Mouse (Mus musculus) CH12.LX (cell line): ENCODE measurements around the gene Cadm1. TPM values are rescaled to one million over a fixed set of nuclear protein-coding genes. Genes with fewer than 3 reads are reported as not detected.

Source experiments
- DNase-seq: peaks from one replicate; pipeline ENCODE4 v3.0.0-alpha.2; 2013; ENCODE audit errors: extremely low read depth
- H3K27ac ChIP-seq: 2 replicates; pipeline ENCODE4 v1.5.1; 2012; ENCODE audit warnings: low read depth, mild to moderate bottlenecking, control low read depth, moderate library complexity; ENCODE audit not compliant: insufficient read depth
- H3K27me3 ChIP-seq: replicated peaks from 2 replicates; pipeline ENCODE3; 2012; ENCODE audit warnings: inconsistent platforms
- H3K36me3 ChIP-seq, 2 experiments: replicated peaks in 1 of 2; 2 replicates each; pipeline versions ENCODE3 to v1.6.1; 2012; ENCODE audit warnings: inconsistent platforms in 1 of 2, low read length in 1 of 2, mild to moderate bottlenecking in 1 of 2, mixed read lengths in 1 of 2, moderate library complexity in 1 of 2; ENCODE audit not compliant: control insufficient read depth in 1 of 2, insufficient read depth in 1 of 2
- H3K4me1 ChIP-seq, 2 experiments: 2 replicates each; pipeline ENCODE4 v1.6.1; 2012; ENCODE audit warnings: inconsistent platforms in 1 of 2, moderate library complexity in 1 of 2; ENCODE audit not compliant: insufficient read depth in 2 of 2, control insufficient read depth in 1 of 2
- H3K4me2 ChIP-seq: 2 replicates; pipeline ENCODE4 v1.6.1; 2012; ENCODE audit warnings: low read depth, mild to moderate bottlenecking, control low read depth; ENCODE audit not compliant: poor library complexity, insufficient read depth, severe bottlenecking
- H3K4me3 ChIP-seq, 3 experiments: fragments of 150-350 bp in 1 of 3; sonication (generic) in 1 of 3; replicated peaks in 1 of 3; 2 replicates each; pipeline versions ENCODE3 to v1.5.1; 2011 to 2012; ENCODE audit warnings: low read depth in 2 of 3, low read length in 2 of 3, mild to moderate bottlenecking in 2 of 3, moderate library complexity in 2 of 3, control low read depth in 1 of 3, improper control_type of control experiment in 1 of 3, inconsistent platforms in 1 of 3, mixed read lengths in 1 of 3; ENCODE audit not compliant: poor library complexity in 1 of 3
- H3K79me2 ChIP-seq: replicated peaks from 2 replicates; pipeline ENCODE4 v1.6.1; 2012; ENCODE audit warnings: mild to moderate bottlenecking, moderate library complexity; ENCODE audit not compliant: control insufficient read depth, poor library complexity, insufficient read depth, severe bottlenecking; ENCODE audit errors: extremely low read depth
- H3K9ac ChIP-seq: 2 replicates; pipeline ENCODE4 v1.6.1; 2012; ENCODE audit warnings: low read depth, mild to moderate bottlenecking, control low read depth, moderate library complexity; ENCODE audit not compliant: insufficient read depth
- H3K9me3 ChIP-seq: replicated peaks from 2 replicates; pipeline ENCODE3; 2012; ENCODE audit warnings: low read length, inconsistent platforms, mixed read lengths
- ETS1 ChIP-seq: conservative IDR thresholded peaks from 2 replicates; pipeline ENCODE4 v1.6.1; 2012; ENCODE audit warnings: low read depth, mild to moderate bottlenecking, inconsistent platforms, low read length, improper control_type of control experiment, moderate library complexity
- IRF4 ChIP-seq: IDR thresholded peaks from 2 replicates; pipeline ENCODE4 v1.6.1; 2014; ENCODE audit warnings: low read depth, mild to moderate bottlenecking, inconsistent platforms, low read length, improper control_type of control experiment
- JUN ChIP-seq: IDR thresholded peaks from 2 replicates; pipeline ENCODE4 v1.6.1; 2011; ENCODE audit warnings: low read depth, mild to moderate bottlenecking, low read length, improper control_type of control experiment, moderate library complexity; ENCODE audit not compliant: insufficient read depth
- JUND ChIP-seq: conservative IDR thresholded peaks from 2 replicates; pipeline ENCODE4 v1.6.1; 2011; ENCODE audit warnings: low read depth, low read length, improper control_type of control experiment
- KAT2A ChIP-seq: IDR thresholded peaks from 2 replicates; pipeline ENCODE4 v1.6.1; 2012; ENCODE audit warnings: low read length, improper control_type of control experiment, inconsistent platforms; ENCODE audit not compliant: insufficient replicate concordance
- MAX ChIP-seq: IDR thresholded peaks from 2 replicates; pipeline ENCODE4 v1.6.1; 2011; ENCODE audit warnings: low read length, improper control_type of control experiment
- MEF2A ChIP-seq: IDR thresholded peaks from 2 replicates; pipeline ENCODE4 v1.6.1; 2014; ENCODE audit warnings: low read depth, mild to moderate bottlenecking, inconsistent platforms, low read length, improper control_type of control experiment, borderline replicate concordance
- MXI1 ChIP-seq: IDR thresholded peaks from 2 replicates; pipeline ENCODE4 v1.6.1; 2011; ENCODE audit warnings: mild to moderate bottlenecking, low read depth, low read length, improper control_type of control experiment
- MYC ChIP-seq: IDR thresholded peaks from 2 replicates; pipeline ENCODE4 v1.6.1; 2011; ENCODE audit warnings: low read depth, mild to moderate bottlenecking, improper control_type of control experiment, low read length
- POLR2A ChIP-seq: IDR thresholded peaks from 2 replicates; pipeline ENCODE4 v1.6.1; 2011; ENCODE audit warnings: low read depth, mild to moderate bottlenecking, improper control_type of control experiment, low read length
- POLR2AphosphoS2 ChIP-seq: IDR thresholded peaks from 2 replicates; pipeline ENCODE4 v1.6.1; 2011; ENCODE audit warnings: low read depth, low read length, improper control_type of control experiment
- RAD21 ChIP-seq: IDR thresholded peaks from 2 replicates; pipeline ENCODE4 v1.6.1; 2011; ENCODE audit warnings: low read depth, mild to moderate bottlenecking, low read length, improper control_type of control experiment, moderate library complexity
- SIN3A ChIP-seq: IDR thresholded peaks from 2 replicates; pipeline ENCODE4 v1.6.1; 2012; ENCODE audit warnings: low read length, improper control_type of control experiment, inconsistent platforms
- SMC3 ChIP-seq: IDR thresholded peaks from 2 replicates; pipeline ENCODE4 v1.6.1; 2011; ENCODE audit warnings: low read depth, low read length, improper control_type of control experiment
- TBP ChIP-seq: conservative IDR thresholded peaks from 2 replicates; pipeline ENCODE4 v1.6.1; 2011; ENCODE audit warnings: low read depth, low read length, improper control_type of control experiment
- TCF12 ChIP-seq: IDR thresholded peaks from 2 replicates; pipeline ENCODE4 v1.6.1; 2014; ENCODE audit warnings: low read depth, mild to moderate bottlenecking, inconsistent platforms, low read length, improper control_type of control experiment
- UBTF ChIP-seq: IDR thresholded peaks from 2 replicates; pipeline ENCODE4 v1.6.1; 2012; ENCODE audit warnings: low read depth, mild to moderate bottlenecking, inconsistent platforms, low read length, improper control_type of control experiment, moderate library complexity
- USF1 ChIP-seq: IDR thresholded peaks from 2 replicates; pipeline ENCODE4 v1.6.1; 2014; ENCODE audit warnings: low read depth, mild to moderate bottlenecking, inconsistent platforms, low read length, improper control_type of control experiment
- USF2 ChIP-seq: conservative IDR thresholded peaks from 2 replicates; pipeline ENCODE4 v1.6.1; 2011; ENCODE audit warnings: low read depth, low read length, improper control_type of control experiment
- ZC3H11A ChIP-seq: IDR thresholded peaks from 2 replicates; pipeline ENCODE4 v1.6.1; 2012; ENCODE audit warnings: low read depth, mild to moderate bottlenecking, inconsistent platforms, low read length, improper control_type of control experiment
- ZNF384 ChIP-seq: IDR thresholded peaks from 2 replicates; pipeline ENCODE4 v1.6.1; 2012; ENCODE audit warnings: low read depth, low read length, improper control_type of control experiment, inconsistent platforms
- dilution Hi-C: fragments of 300-500 bp; cut with MboI; formaldehyde crosslinking; loops from 2 replicates; pipeline ENCODE4 v1.14.3; 2020; ENCODE audit warnings: low sequenced_read_pairs; ENCODE audit not compliant: extremely low pct_unique_long_range_greater_than_20kb, extremely low pct_ligation_motif_present
- in situ Hi-C: fragments of 300-500 bp; cut with MboI; formaldehyde crosslinking; loops from 3 replicates; pipeline ENCODE4 v1.14.3; 2019; ENCODE audit warnings: low sequenced_read_pairs, low pct_ligation_motif_present, low pct_unique_long_range_greater_than_20kb, mixed read lengths
- polyA plus RNA-seq: library from polyadenylated mRNA; unstranded; fragments of >175 nt; gene quantifications from 2 replicates; pipeline ENCODE4 v1.2.1, GENCODE M21; 2012; ENCODE audit warnings: low read depth; ENCODE audit not compliant: insufficient read length
- total RNA-seq, 2 experiments: library from RNA; depleted of rRNA; stranded (reverse); fragments of 300-350 nt in 1 of 2; fragments of >200 nt in 1 of 2; gene quantifications; 2 replicates each; pipeline ENCODE4 v1.2.3; 2012 to 2014

Cadm1 gene
- total and polyA plus RNA-seq, 3 experiments = not detected

DNA sequence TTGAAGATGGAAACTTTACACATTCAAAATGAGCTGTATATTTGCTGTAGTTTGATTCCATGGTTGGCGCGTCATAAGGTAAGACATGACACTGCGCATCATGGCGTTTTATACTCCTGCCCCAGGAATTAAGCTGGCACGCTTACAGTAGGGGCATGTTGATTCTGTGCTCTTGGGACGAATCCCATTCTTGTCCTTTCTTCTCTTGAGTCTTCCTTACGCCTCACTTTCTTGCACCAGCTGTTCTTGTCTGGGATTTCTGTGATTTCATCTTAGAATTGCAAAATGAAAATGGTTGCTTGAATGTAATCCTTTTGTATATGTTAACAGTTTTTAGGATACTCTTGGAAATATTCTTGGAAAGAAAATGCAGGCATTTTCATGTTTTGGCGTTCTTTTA is 56.9 kb downstream of the Cadm1 start:
- in situ Hi-C loops = no loop called here
- Histone ChIP-seq H3K36me3 (no peaks in the 10 kb centered on the region), H3K4me2 (no peak overlapping the region), H3K4me3 (no peak overlapping the region), H3K9me3 (peaks cover 34% of the 10 kb centered on the region), H3K79me2 (no peaks in the 10 kb centered on the region), H3K4me1 (no peaks in the 10 kb centered on the region), H3K9ac (no peak overlapping the region), H3K27me3 (no peaks in the 10 kb centered on the region), H3K27ac (no peak overlapping the region)
- DNase-seq = no peak
- dilution Hi-C loops = no loop called here
- TF ChIP-seq MAX (no peak), ZC3H11A (no peak), POLR2AphosphoS2 (no peak), JUND (no peak), SIN3A (no peak), MXI1 (no peak), TCF12 (no peak), USF1 (no peak), UBTF (no peak)

DNA sequence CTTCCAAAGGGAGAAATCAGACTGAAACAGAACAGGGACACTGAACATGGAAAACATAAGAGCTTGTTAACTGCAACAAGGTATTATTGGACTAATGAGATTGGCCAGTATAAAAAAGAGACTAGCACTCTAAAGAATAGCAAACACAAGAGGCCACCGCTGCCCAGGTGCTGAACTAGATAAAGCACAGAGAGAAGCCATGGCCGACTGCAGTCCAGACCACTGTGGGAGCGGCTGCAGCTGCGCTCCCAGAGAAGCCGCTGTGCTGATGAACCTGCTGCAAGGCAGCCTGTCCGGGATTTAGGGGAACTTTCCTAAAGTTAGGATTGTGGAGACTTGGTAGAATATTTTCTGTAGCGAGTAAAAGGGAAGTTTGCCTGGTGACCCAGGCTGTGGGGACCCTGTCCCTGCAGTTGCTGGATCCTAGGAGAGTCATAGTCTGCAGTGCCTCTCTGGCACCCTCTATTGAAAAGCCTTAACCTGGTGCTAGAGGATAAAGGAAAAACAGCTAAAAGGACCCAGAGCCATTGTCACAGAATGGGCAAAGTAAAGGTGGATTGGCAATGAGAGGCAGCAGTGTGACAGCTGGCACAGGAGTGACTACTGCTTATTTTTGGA is 57.7 kb downstream of the Cadm1 start:
- no peak overlapping the region for H3K4me3 ChIP-seq
- H3K4me1 ChIP-seq = no peaks in the 10 kb centered on the region
- H3K27me3 ChIP-seq = no peaks in the 10 kb centered on the region
- in situ Hi-C loops = no loop called here
- dilution Hi-C loops = no loop called here
- H3K4me2 ChIP-seq = no peak overlapping the region
- no peak for DNase-seq
- TF ChIP-seq ZC3H11A = no peak
- no peak for TF ChIP-seq ZNF384
- TF ChIP-seq UBTF = no peak
- TF ChIP-seq TBP = no peak
- no peak for TF ChIP-seq MEF2A
- no peak for TF ChIP-seq USF1
- TF ChIP-seq MYC = no peak
- no peak for TF ChIP-seq POLR2A
- TF ChIP-seq RAD21 = no peak
- TF ChIP-seq USF2 = no peak
- TF ChIP-seq SMC3 = no peak
- no peak for TF ChIP-seq JUND
- TF ChIP-seq KAT2A = no peak
- TF ChIP-seq JUN = no peak
- TF ChIP-seq ETS1 = no peak
- no peak for TF ChIP-seq MAX
- no peak for TF ChIP-seq TCF12
- no peak for TF ChIP-seq IRF4
- no peaks in the 10 kb centered on the region for H3K36me3 ChIP-seq
- peaks cover 33% of the 10 kb centered on the region for H3K9me3 ChIP-seq
- H3K9ac ChIP-seq = no peak overlapping the region
- no peak overlapping the region for H3K27ac ChIP-seq
- H3K79me2 ChIP-seq = no peaks in the 10 kb centered on the region
